Mouse (Mus musculus): ENCODE measurements around the gene Abi1.
"Not testable (repeated sequence)": the region's sequence is repeated elsewhere in the genome, so short reads cannot be mapped to it uniquely, and the experiment has no call there.

Abi1 gene

GRCm38 (mm10) chr2:22961681-22962080 is 78.4 kb downstream of the Abi1 start:
- no peak for DNase-seq (ENCODE audit: low read depth, low spot score)

- no peak for DNase-seq (ENCODE audit: low read depth, low spot score)
Observed at GRCm38 (mm10) chr2:22957415-22957814, 82.6 kb downstream of the Abi1 start.

- DNase-seq (ENCODE audit: low read depth, low spot score): no peak
Observed at GRCm38 (mm10) chr2:22955914-22956313, 84.1 kb downstream of the Abi1 start.

- no peak for DNase-seq (ENCODE audit: low read depth, low spot score)
Observed at GRCm38 (mm10) chr2:22954278-22954677, 85.8 kb downstream of the Abi1 start.

GRCm38 (mm10) chr2:22949956-22950355 is 90.1 kb downstream of the Abi1 start:
- DNase-seq (ENCODE audit: low read depth, low spot score): no peak

- no peak for DNase-seq (ENCODE audit: low read depth, low spot score)
Observed at GRCm38 (mm10) chr2:22933556-22933955, 106.5 kb downstream of the Abi1 start.

GRCm38 (mm10) chr2:22928259-22928658 is 111.8 kb downstream of the Abi1 start:
- no peak for DNase-seq (ENCODE audit: low read depth, low spot score)

GRCm38 (mm10) chr2:22925911-22926310 is 114.1 kb downstream of the Abi1 start:
- not testable (repeated sequence) for DNase-seq (ENCODE audit: low read depth, low spot score)

GRCm38 (mm10) chr2:22918651-22919050 is 121.4 kb downstream of the Abi1 start:
- DNase-seq (ENCODE audit: low read depth, low spot score): no peak

GRCm38 (mm10) chr2:22914421-22914820 is 125.6 kb downstream of the Abi1 start:
- DNase-seq (ENCODE audit: low read depth, low spot score): no peak

- DNase-seq (ENCODE audit: low read depth, low spot score): no peak
Observed at GRCm38 (mm10) chr2:22903947-22904346, 136.1 kb downstream of the Abi1 start.

- peak; percentile 84 for DNase-seq (ENCODE audit: low read depth, low spot score)
Observed at GRCm38 (mm10) chr2:22895282-22896273, 144.5 kb downstream of the Abi1 start, which contains the start of gene Pdss1. Gene Pdss1 (plus strand): TSS chr2:22895522.

GRCm38 (mm10) chr2:22894932-22895281 is 145.1 kb downstream of the Abi1 start:
- no peak for DNase-seq (ENCODE audit: low read depth, low spot score)

Data from retina, postnatal 7 days (tissue).